Mouse (Mus musculus) hematopoietic stem cell, adult 5-6 weeks (primary cell): ENCODE measurements around the gene Cdh13. TPM values are rescaled to one million over a fixed set of nuclear protein-coding genes. Genes with fewer than 3 reads are reported as not detected.

ENCODE experiments used
- ATAC-seq, 2 experiments: fragments of 125-278 bp in 1 of 2; replicated peaks in 1 of 2; 2 replicates each; pipeline ENCODE4 v1.8.0; 2016 to 2017; ENCODE audit warnings: inconsistent platforms in 2 of 2, mild to moderate bottlenecking in 2 of 2, moderate number of reproducible peaks in 2 of 2, low read depth in 1 of 2, moderate TSS enrichment in 1 of 2; ENCODE audit not compliant: low FRiP score in 2 of 2, poor library complexity in 2 of 2, severe bottlenecking in 2 of 2, insufficient read depth in 1 of 2, low TSS enrichment in 1 of 2
- total RNA-seq: library from RNA; stranded (forward); fragments of 172-1452, 232-1000 nt; gene quantifications from 2 replicates; pipeline ENCODE4 v1.2.3, GENCODE M21; 2017

Gene Cdh13
- total RNA-seq, 1 experiment from 2014 or later: not detected

GRCm38 (mm10) chr8:118410341-118410970 is 126.9 kb downstream of the Cdh13 start:
- ATAC-seq: no peak

- ATAC-seq: no peak
Measured at GRCm38 (mm10) chr8:118415672-118416071, 132.1 kb downstream of the Cdh13 start.

GRCm38 (mm10) chr8:118416811-118417355 is 133.3 kb downstream of the Cdh13 start:
- ATAC-seq: no peak

- no peak for ATAC-seq
Measured at GRCm38 (mm10) chr8:118422624-118423023, 139.1 kb downstream of the Cdh13 start.

- no peak for ATAC-seq
Measured at GRCm38 (mm10) chr8:118428941-118429340, 145.4 kb downstream of the Cdh13 start.

- ATAC-seq: no peak
Measured at GRCm38 (mm10) chr8:118431731-118432440, 148.4 kb downstream of the Cdh13 start.

GRCm38 (mm10) chr8:118433553-118434180 is 150.1 kb downstream of the Cdh13 start:
- ATAC-seq: no peak

- ATAC-seq: no peak
Measured at GRCm38 (mm10) chr8:118436751-118437150, 153.2 kb downstream of the Cdh13 start.

- no peak for ATAC-seq
Measured at GRCm38 (mm10) chr8:118437152-118437551, 153.6 kb downstream of the Cdh13 start.

GRCm38 (mm10) chr8:118437874-118438273 is 154.3 kb downstream of the Cdh13 start:
- no peak for ATAC-seq

GRCm38 (mm10) chr8:118439857-118440256 is 156.3 kb downstream of the Cdh13 start:
- ATAC-seq: no peak

- ATAC-seq: no peak
Measured at GRCm38 (mm10) chr8:118443361-118443760, 159.8 kb downstream of the Cdh13 start.

GRCm38 (mm10) chr8:118444651-118445207 is 161.2 kb downstream of the Cdh13 start:
- ATAC-seq: no peak

- ATAC-seq: no peak
Measured at GRCm38 (mm10) chr8:118446516-118446915, 163.0 kb downstream of the Cdh13 start.

GRCm38 (mm10) chr8:118448011-118448410 is 164.5 kb downstream of the Cdh13 start:
- no peak for ATAC-seq

- no peak for ATAC-seq
Measured at GRCm38 (mm10) chr8:118452445-118453103, 169.0 kb downstream of the Cdh13 start.

- no peak for ATAC-seq
Measured at GRCm38 (mm10) chr8:118455245-118455644, 171.7 kb downstream of the Cdh13 start.
